Mouse (Mus musculus) natural killer cell, adult 2 months (primary cell): ENCODE results near the gene Ddr1.

ENCODE experiments used
- DNase-seq, 2 experiments: peaks; one replicate each; pipeline ENCODE4 v3.0.0; 2022; ENCODE audit warnings: low spot score in 2 of 2

Gene Ddr1

GRCm38 (mm10) chr17:35720340-35720727 is 15.9 kb upstream of the Ddr1 start:
- no peak for DNase-seq

GRCm38 (mm10) chr17:35719616-35720339 is 15.4 kb upstream of the Ddr1 start:
- no peak for DNase-seq

- no peak for DNase-seq
Observed at GRCm38 (mm10) chr17:35717080-35717479, 12.7 kb upstream of the Ddr1 start.

- DNase-seq, result no peak
Observed at GRCm38 (mm10) chr17:35716114-35716513, 11.7 kb upstream of the Ddr1 start.

GRCm38 (mm10) chr17:35710705-35711347 is 6.4 kb upstream of the Ddr1 start:
- no peak for DNase-seq

GRCm38 (mm10) chr17:35708611-35709010 is 4.2 kb upstream of the Ddr1 start:
- DNase-seq, result no peak

GRCm38 (mm10) chr17:35707929-35708328 is 3.5 kb upstream of the Ddr1 start:
- DNase-seq, result no peak

GRCm38 (mm10) chr17:35705836-35706235 is 1.4 kb upstream of the Ddr1 start:
- DNase-seq, result no peak

- no peak for DNase-seq
Observed at GRCm38 (mm10) chr17:35703751-35704271, 610 bp downstream of the Ddr1 start.

- DNase-seq, result no peak
Observed at GRCm38 (mm10) chr17:35703065-35703464, 1.4 kb downstream of the Ddr1 start.

- no peak for DNase-seq
Observed at GRCm38 (mm10) chr17:35702605-35703004, 1.8 kb downstream of the Ddr1 start.

GRCm38 (mm10) chr17:35701978-35702461 is 2.4 kb downstream of the Ddr1 start:
- no peak for DNase-seq

GRCm38 (mm10) chr17:35701203-35701977 is 3.0 kb downstream of the Ddr1 start:
- no peak for DNase-seq

GRCm38 (mm10) chr17:35700371-35700961 is 4.0 kb downstream of the Ddr1 start:
- no peak for DNase-seq

- DNase-seq, result no peak
Observed at GRCm38 (mm10) chr17:35699919-35700318, 4.5 kb downstream of the Ddr1 start.

GRCm38 (mm10) chr17:35698501-35698883 is 5.9 kb downstream of the Ddr1 start:
- no peak for DNase-seq

- no peak for DNase-seq
Observed at GRCm38 (mm10) chr17:35697759-35698500, 6.5 kb downstream of the Ddr1 start.

- no peak for DNase-seq
Observed at GRCm38 (mm10) chr17:35697429-35697758, 7.0 kb downstream of the Ddr1 start.

GRCm38 (mm10) chr17:35696691-35697090 is 7.7 kb downstream of the Ddr1 start:
- no peak for DNase-seq

- DNase-seq, result peak in 1 of 2 experiments; percentile 24
Observed at GRCm38 (mm10) chr17:35695289-35695688, 9.1 kb downstream of the Ddr1 start.

GRCm38 (mm10) chr17:35693906-35694305 is 10.5 kb downstream of the Ddr1 start:
- DNase-seq, result no peak
